Mouse (Mus musculus) left cerebral cortex, postnatal 10 days (tissue): ENCODE measurements around the gene Dhx30. TPM values are rescaled to one million over a fixed set of nuclear protein-coding genes. Genes with fewer than 3 reads are reported as not detected.
"Not testable (repeated sequence)": the region's sequence is repeated elsewhere in the genome, so short reads cannot be mapped to it uniquely, and the experiment has no call there.

ENCODE experiments used
- DNase-seq, 2 experiments: peaks; one replicate each; pipeline ENCODE4 v3.0.0; 2021 to 2022; ENCODE audit warnings: low spot score in 2 of 2, mixed read lengths in 1 of 2; ENCODE audit errors: extremely low spot score in 1 of 2
- intact Hi-C: fragments of 180-260 bp; cut with DNase I; formaldehyde crosslinking; loops from one replicate; pipeline ENCODE4 v1.15.1; 2025
- total RNA-seq, 2 experiments: library from RNA; stranded (reverse); gene quantifications; 2 replicates each; pipeline ENCODE4 v1.2.3; 2021

Gene Dhx30
- total RNA-seq, 2 experiments from 2014 or later: 144 to 153 TPM

- DNase-seq: peak; percentile 90 to 94
- intact Hi-C loops: no loop called here
These were observed 16.7 kb downstream of the Dhx30 start for GRCm38 (mm10) chr9:110100627-110101600.

- intact Hi-C loops: no loop called here
- no peak for DNase-seq
These were observed 19.8 kb downstream of the Dhx30 start for GRCm38 (mm10) chr9:110097791-110098190.

GRCm38 (mm10) chr9:110094761-110095160 lies 22.9 kb downstream of the Dhx30 start:
- no peak for DNase-seq
- intact Hi-C loops: no loop called here

- intact Hi-C loops: no loop called here
These were observed 24.3 kb downstream of the Dhx30 start for GRCm38 (mm10) chr9:110093303-110093702.

GRCm38 (mm10) chr9:110085693-110086092 lies 31.9 kb downstream of the Dhx30 start:
- no peak for DNase-seq
- intact Hi-C loops: no loop called here

More at GRCm38 (mm10) chr9:110093303-110093702, 24.3 kb downstream of the Dhx30 start:
- DNase-seq: no peak

GRCm38 (mm10) chr9:110084201-110084964 lies 33.2 kb downstream of the Dhx30 start:
- DNase-seq: peak in 1 of 2 experiments; percentile 73
- intact Hi-C loops: no loop called here

GRCm38 (mm10) chr9:110081066-110081465 lies 36.6 kb downstream of the Dhx30 start:
- intact Hi-C loops: no loop called here
- no peak for DNase-seq

- intact Hi-C loops, DNase-seq: not testable (repeated sequence)
These were observed 41.2 kb downstream of the Dhx30 start for GRCm38 (mm10) chr9:110076468-110076867.

GRCm38 (mm10) chr9:110071843-110072242 lies 45.8 kb downstream of the Dhx30 start:
- DNase-seq: peak; percentile 80
- intact Hi-C loops: loop anchor here (5.0 kb wide), 2 partner anchors 85 to 180 kb away; no protein-coding TSS in a partner anchor

GRCm38 (mm10) chr9:110071011-110071410 lies 46.6 kb downstream of the Dhx30 start:
- intact Hi-C loops: loop anchor here (5.0 kb wide), 2 partner anchors 84 to 179 kb away; no protein-coding TSS in a partner anchor
- DNase-seq: no peak

GRCm38 (mm10) chr9:110070358-110070757 lies 47.3 kb downstream of the Dhx30 start:
- DNase-seq: no peak
- intact Hi-C loops: loop anchor here (5.0 kb wide), 2 partner anchors 83 to 178 kb away; no protein-coding TSS in a partner anchor

GRCm38 (mm10) chr9:110068745-110069144 lies 48.9 kb downstream of the Dhx30 start:
- no peak for DNase-seq
- intact Hi-C loops: no loop called here

GRCm38 (mm10) chr9:110064641-110065040 lies 53.0 kb downstream of the Dhx30 start:
- intact Hi-C loops: no loop called here
- no peak for DNase-seq

GRCm38 (mm10) chr9:110062861-110063260 lies 54.8 kb downstream of the Dhx30 start:
- intact Hi-C loops: no loop called here
- no peak for DNase-seq

- no peak for DNase-seq
- intact Hi-C loops: no loop called here
These were observed 55.2 kb downstream of the Dhx30 start for GRCm38 (mm10) chr9:110062405-110062804.

GRCm38 (mm10) chr9:110060761-110061160 lies 56.9 kb downstream of the Dhx30 start:
- DNase-seq: no peak
- intact Hi-C loops: no loop called here

GRCm38 (mm10) chr9:110057200-110057599 lies 60.4 kb downstream of the Dhx30 start:
- no peak for DNase-seq
- intact Hi-C loops: no loop called here

- no peak for DNase-seq
- intact Hi-C loops: loop anchor here (5.0 kb wide), 1 partner anchor 47 kb away; no protein-coding TSS in a partner anchor
These were observed 62.8 kb downstream of the Dhx30 start for GRCm38 (mm10) chr9:110054781-110055180.

GRCm38 (mm10) chr9:110054080-110054421 lies 63.6 kb downstream of the Dhx30 start:
- intact Hi-C loops: loop anchor here (5.0 kb wide), 1 partner anchor 47 kb away; no protein-coding TSS in a partner anchor
- DNase-seq: no peak
